Mouse (Mus musculus) lung, embryonic 14.5 days (tissue): Measurements from ENCODE around the gene Cables2. TPM values are rescaled to one million over a fixed set of nuclear protein-coding genes. Genes with fewer than 3 reads are reported as not detected.

Experiments
- ATAC-seq: fragments of 200-750 bp; cut with Nextera tagmentation; 2 replicates; pipeline ENCODE4 v1.8.0; 2017; ENCODE audit warnings: mild to moderate bottlenecking, moderate TSS enrichment, moderate library complexity; ENCODE audit not compliant: insufficient read depth
- DNase-seq: peaks from one replicate; pipeline ENCODE4 v3.0.0-alpha.2; 2015
- H3K27ac ChIP-seq: fragments of 300-500 bp; sonication (generic); 2 replicates; pipeline ENCODE4 v1.5.1; 2014; ENCODE audit warnings: low read depth, mild to moderate bottlenecking, moderate library complexity
- H3K27me3 ChIP-seq: fragments of 300-500 bp; sonication (generic); 2 replicates; pipeline ENCODE4 v1.6.1; 2014; ENCODE audit warnings: low read length, control low read depth; ENCODE audit not compliant: insufficient read depth
- H3K36me3 ChIP-seq: fragments of 300-500 bp; sonication (generic); 2 replicates; pipeline ENCODE4 v1.6.1; 2014; ENCODE audit warnings: control low read depth; ENCODE audit not compliant: insufficient read depth
- H3K4me1 ChIP-seq: fragments of 300-500 bp; sonication (generic); 2 replicates; pipeline ENCODE4 v1.6.1; 2014; ENCODE audit warnings: antibody characterized with exemption, control low read depth; ENCODE audit not compliant: insufficient read depth
- H3K4me2 ChIP-seq: fragments of 300-500 bp; sonication (generic); 2 replicates; pipeline ENCODE4 v1.6.1; 2014; ENCODE audit warnings: mild to moderate bottlenecking
- H3K4me3 ChIP-seq: fragments of 300-500 bp; sonication (generic); 2 replicates; pipeline ENCODE4 v1.5.1; 2014; ENCODE audit warnings: low read depth, low read length
- H3K9ac ChIP-seq: fragments of 300-500 bp; sonication (generic); 2 replicates; pipeline ENCODE4 v1.6.1; 2014
- H3K9me3 ChIP-seq: fragments of 300-500 bp; sonication (generic); 2 replicates; pipeline ENCODE4 v1.6.1; 2016; ENCODE audit warnings: low read depth, low read length, control low read depth
- CTCF ChIP-seq: IDR thresholded peaks from 2 replicates; pipeline ENCODE4 v1.5.1; 2016; ENCODE audit warnings: antibody characterized with exemption, low read depth
- WGBS: fragments of 180-500 bp; shearing (Covaris S2); extraction: QIAGEN DNeasy Blood & Tissue Kit; methylation state at CpG from one replicate; pipeline ENCODE4 v1.1.7; 2014; 5-methylcytosine and 5-hydroxymethylcytosine counted together
- polyA plus RNA-seq: library from polyadenylated mRNA; unstranded; fragments of >200 nt; fragmentation: Nextera tagmentation; extraction: Ambion mirVana; gene quantifications from 2 replicates; pipeline ENCODE4 v1.2.1, GENCODE M21; 2014

The Cables2 gene
- polyA plus RNA-seq, 1 experiment from 2014 or later = 25.6 TPM

GRCm38 (mm10) chr2:180227262-180228059 lies 45.8 kb downstream of the Cables2 start:
- Histone ChIP-seq H3K27ac (peak overlapping the region; percentile 69; the same call in 1 of the 2 replicates), H3K4me1 (peaks cover 28% of the 10 kb centered on the region), H3K36me3 (no peaks in the 10 kb centered on the region), H3K4me2 (peak overlapping the region; percentile 53), H3K9ac (no peak overlapping the region), H3K9me3 (no peaks in the 10 kb centered on the region), H3K27me3 (peaks cover 25% of the 10 kb centered on the region), H3K4me3 (peak overlapping the region; percentile 11)
- peak; percentile 74 for DNase-seq
- WGBS = 2% methylated on average over 21 of the region's 21 CpGs
- peak; percentile 28 for ATAC-seq
- peak; percentile 84 for TF ChIP-seq CTCF

- peak within 1 kb of the TSS; percentile 78 for H3K27ac ChIP-seq
- H3K4me1 ChIP-seq = peaks cover 42% of the 10 kb centered on the region
- peak within 1 kb of the TSS; percentile 67 for H3K4me3 ChIP-seq
- WGBS = under 1% methylated on average over 37 of the region's 37 CpGs
- DNase-seq = peak; percentile 84
- H3K4me2 ChIP-seq = peak within 1 kb of the TSS; percentile 92
- H3K9ac ChIP-seq = peak within 1 kb of the TSS; percentile 70
- peaks cover 25% of the 10 kb centered on the region for H3K27me3 ChIP-seq
- no peak for TF ChIP-seq CTCF
- H3K36me3 ChIP-seq = no peaks in the 10 kb centered on the region
- no peaks in the 10 kb centered on the region for H3K9me3 ChIP-seq
- ATAC-seq = peak; percentile 73
Measured at GRCm38 (mm10) chr2:180225762-180226378, 47.4 kb downstream of the Cables2 start, which contains the start of gene Lama5. TSS of gene Lama5 (minus strand) at chr2:180225859.

GRCm38 (mm10) chr2:180225044-180225761 lies 48.1 kb downstream of the Cables2 start:
- DNase-seq = peak; percentile 41
- ATAC-seq = peak; percentile 15
- no peaks in the 10 kb centered on the region for H3K36me3 ChIP-seq
- H3K4me2 ChIP-seq = peak overlapping the region; percentile 92
- H3K27ac ChIP-seq = peak overlapping the region; percentile 78
- no peak for TF ChIP-seq CTCF
- H3K27me3 ChIP-seq = peaks cover 25% of the 10 kb centered on the region
- peak overlapping the region; percentile 67 for H3K4me3 ChIP-seq
- H3K4me1 ChIP-seq = peaks cover 42% of the 10 kb centered on the region
- H3K9me3 ChIP-seq = no peaks in the 10 kb centered on the region
- peak overlapping the region; percentile 70 for H3K9ac ChIP-seq
- under 1% methylated on average over 55 of the region's 55 CpGs for WGBS

- peaks cover 43% of the 10 kb centered on the region for H3K4me1 ChIP-seq
Measured at GRCm38 (mm10) chr2:180224647-180225043, 48.7 kb downstream of the Cables2 start.

GRCm38 (mm10) chr2:180222250-180222649 lies 51.0 kb downstream of the Cables2 start:
- H3K4me3 ChIP-seq = peak overlapping the region; percentile 3; the same call in 1 of the 2 replicates
- no peaks in the 10 kb centered on the region for H3K9me3 ChIP-seq
- peak overlapping the region; percentile 92 for H3K4me2 ChIP-seq
- H3K27me3 ChIP-seq = peaks cover 25% of the 10 kb centered on the region
- peaks cover 45% of the 10 kb centered on the region for H3K4me1 ChIP-seq
- WGBS = 8% methylated on average over 6 of the region's 6 CpGs
- peak; percentile 71 for DNase-seq
- TF ChIP-seq CTCF = peak; percentile 75
- peak; percentile 23 for ATAC-seq
- no peak overlapping the region; the same call in 1 of the 2 replicates for H3K9ac ChIP-seq
- H3K27ac ChIP-seq = peak overlapping the region; percentile 70
- no peaks in the 10 kb centered on the region for H3K36me3 ChIP-seq

More at GRCm38 (mm10) chr2:180224647-180225043, 48.7 kb downstream of the Cables2 start:
- H3K9ac ChIP-seq = peak overlapping the region; percentile 70
- under 1% methylated on average over 13 of the region's 13 CpGs for WGBS
- H3K4me3 ChIP-seq = peak overlapping the region; percentile 67
- peak overlapping the region; percentile 92 for H3K4me2 ChIP-seq
- TF ChIP-seq CTCF = no peak
- DNase-seq (no peak), ATAC-seq (no peak)
- no peaks in the 10 kb centered on the region for H3K9me3 ChIP-seq
- H3K27me3 ChIP-seq = peaks cover 25% of the 10 kb centered on the region
- peak overlapping the region; percentile 78 for H3K27ac ChIP-seq
- no peaks in the 10 kb centered on the region for H3K36me3 ChIP-seq

GRCm38 (mm10) chr2:180221051-180221450 lies 52.2 kb downstream of the Cables2 start:
- H3K27ac ChIP-seq = peak overlapping the region; percentile 30; the same call in 1 of the 2 replicates
- no peak overlapping the region for H3K4me3 ChIP-seq
- ATAC-seq = no peak
- H3K9me3 ChIP-seq = no peaks in the 10 kb centered on the region
- H3K9ac ChIP-seq = no peak overlapping the region
- no peak for TF ChIP-seq CTCF
- WGBS = 82% methylated on average over 9 of the region's 9 CpGs
- H3K27me3 ChIP-seq = peaks cover 19% of the 10 kb centered on the region
- peaks cover 43% of the 10 kb centered on the region for H3K4me1 ChIP-seq
- no peak for DNase-seq
- no peak overlapping the region for H3K4me2 ChIP-seq
- H3K36me3 ChIP-seq = no peaks in the 10 kb centered on the region
